Mouse (Mus musculus) heart, postnatal 10 days (tissue): ENCODE measurements around the gene Lonrf3. TPM values are rescaled to one million over a fixed set of nuclear protein-coding genes. Genes with fewer than 3 reads are reported as not detected.

Experiments used
- DNase-seq, 2 experiments: peaks; one replicate each; pipeline ENCODE4 v3.0.0; 2021
- intact Hi-C: fragments of 180-260 bp; cut with DNase I; formaldehyde crosslinking; loops from one replicate; pipeline ENCODE4 v1.15.1; 2025
- microRNA-seq, 2 experiments: library from miRNA; unstranded; fragments of <30 nt; microRNA quantifications; one replicate each; pipeline ENCODE4 v1.2.0; 2022
- total RNA-seq, 2 experiments: library from RNA; stranded (reverse); gene quantifications; 2 replicates each; pipeline ENCODE4 v1.2.3; 2021

Gene Lonrf3
- total RNA-seq, result 1 to 10 TPM; 1.6 to 1.7 TPM

- intact Hi-C loops, result loop anchor here (5.0 kb wide), 1 partner anchor 101 kb away; no protein-coding TSS in a partner anchor
- DNase-seq, result peak; percentile 67 to 72
These were observed at the start of gene Lonrf3 for GRCm38 (mm10) chrX:36328271-36329039. Lonrf3 (plus strand) TSS chrX:36328353.

- no peak for DNase-seq
- intact Hi-C loops, result no loop called here
These were observed 49.4 kb upstream of the Lonrf3 start for GRCm38 (mm10) chrX:36278750-36279149.

GRCm38 (mm10) chrX:36311420-36311819 is 16.7 kb upstream of the Lonrf3 start:
- no peak for DNase-seq
- intact Hi-C loops, result loop anchor here (10.0 kb wide), 1 partner anchor 63 kb away; no protein-coding TSS in a partner anchor

- peak; percentile 28 to 49 for DNase-seq
- intact Hi-C loops, result loop anchor here (5.0 kb wide), 1 partner anchor 100 kb away; no protein-coding TSS in a partner anchor
These were observed 480 bp upstream of the Lonrf3 start for GRCm38 (mm10) chrX:36327491-36328255.

- peak; percentile 13 to 24 for DNase-seq
- intact Hi-C loops, result loop anchor here (5.0 kb wide), 1 partner anchor 102 kb away; no protein-coding TSS in a partner anchor
These were observed 992 bp downstream of the Lonrf3 start for GRCm38 (mm10) chrX:36329040-36329649.

- intact Hi-C loops, result loop anchor here (5.0 kb wide), 1 partner anchor 103 kb away; no protein-coding TSS in a partner anchor
- DNase-seq, result peak; percentile 44 to 56
These were observed 1.8 kb downstream of the Lonrf3 start for GRCm38 (mm10) chrX:36329849-36330411.

GRCm38 (mm10) chrX:36352446-36352845 is 24.3 kb downstream of the Lonrf3 start:
- intact Hi-C loops, result loop anchor here (1.0 kb wide), 2 partner anchors 12 to 126 kb away; no protein-coding TSS in a partner anchor
- peak; percentile 18 to 41 for DNase-seq

GRCm38 (mm10) chrX:36385340-36385739 is 57.2 kb downstream of the Lonrf3 start:
- no peak for DNase-seq
- intact Hi-C loops, result no loop called here

GRCm38 (mm10) chrX:36389971-36390370 is 61.8 kb downstream of the Lonrf3 start:
- DNase-seq, result peak in 1 of 2 experiments; percentile 2
- intact Hi-C loops, result no loop called here

- intact Hi-C loops, result no loop called here
- DNase-seq, result no peak
These were observed 62.4 kb downstream of the Lonrf3 start for GRCm38 (mm10) chrX:36390503-36390902.

GRCm38 (mm10) chrX:36392672-36393071 is 64.5 kb downstream of the Lonrf3 start:
- DNase-seq, result no peak
- intact Hi-C loops, result no loop called here

- intact Hi-C loops, result no loop called here
- DNase-seq, result peak in 1 of 2 experiments; percentile 3
These were observed 65.1 kb downstream of the Lonrf3 start for GRCm38 (mm10) chrX:36393279-36393678.

- intact Hi-C loops, result no loop called here
- no peak for DNase-seq
These were observed 72.8 kb downstream of the Lonrf3 start, which contains the start of gene Gm6268 for GRCm38 (mm10) chrX:36400980-36401379. Gm6268 (plus strand) TSS chrX:36401280.

- DNase-seq, result peak in 1 of 2 experiments; percentile 6
- intact Hi-C loops, result no loop called here
These were observed 74.2 kb downstream of the Lonrf3 start for GRCm38 (mm10) chrX:36402316-36402715.

Small RNA genes lying within 50 kb of the gene (microRNA-seq; reads per million reads assigned to microRNA genes)
- gene Gm44485, result 0 reads per million in 2 experiments

Other genes with a start within 250 kb of the Lonrf3 start
- gene Il13ra1, start 216.2 kb upstream of the Lonrf3 start, total RNA-seq, result 10 to 100 TPM; 46.3 to 56.7 TPM
- under 1 TPM; 0.31 to 0.35 TPM for gene Zcchc12, start 132.4 kb upstream of the Lonrf3 start, total RNA-seq
- not detected for gene Gm6268, start 72.9 kb downstream of the Lonrf3 start, total RNA-seq
- gene Gm14569, start 163.5 kb downstream of the Lonrf3 start, total RNA-seq, result not detected